Mouse (Mus musculus): Measurements from ENCODE around the gene Lcn3.
"Not testable (repeated sequence)": the region's sequence is repeated elsewhere in the genome, so short reads cannot be mapped to it uniquely, and the experiment has no call there.

The Lcn3 gene

DNA sequence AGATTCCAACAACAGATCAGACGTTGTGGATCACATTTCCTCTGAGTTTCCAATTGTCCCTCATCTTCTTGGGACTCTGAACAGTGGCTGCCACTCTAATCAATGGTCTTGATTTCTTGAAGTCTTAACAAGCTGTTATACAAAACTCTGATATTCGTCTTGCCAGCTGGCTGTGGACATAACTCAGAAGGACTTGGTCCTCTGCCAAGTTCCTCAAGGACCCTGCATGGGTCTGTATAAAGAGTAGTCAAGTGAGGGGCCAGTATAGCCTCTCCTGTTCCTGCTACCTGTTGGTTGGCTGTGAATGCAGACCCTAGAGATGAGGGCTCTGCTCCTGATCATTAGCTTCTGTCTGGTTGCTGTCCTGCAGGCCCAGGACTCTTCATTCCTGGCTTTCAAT, at the start of gene Lcn3:
Gene Lcn3, plus strand, starts transcription at position 301 of the 400 bp plus-strand sequence.
- DNase-seq (ENCODE audit: low spot score): peak; percentile 27

GRCm38 (mm10) chr2:25717222-25717621, 48.1 kb upstream of the Lcn3 start:
- peak; percentile 7 for DNase-seq (ENCODE audit: low spot score)

- DNase-seq (ENCODE audit: low spot score): no peak
These were observed 32.0 kb upstream of the Lcn3 start for GRCm38 (mm10) chr2:25733199-25733930.

- not testable (repeated sequence) for DNase-seq (ENCODE audit: low spot score)
These were observed 28.7 kb upstream of the Lcn3 start, which contains the start of gene Obp2b for GRCm38 (mm10) chr2:25736709-25737108. TSS of gene Obp2b (plus strand) at chr2:25737009.

DNA sequence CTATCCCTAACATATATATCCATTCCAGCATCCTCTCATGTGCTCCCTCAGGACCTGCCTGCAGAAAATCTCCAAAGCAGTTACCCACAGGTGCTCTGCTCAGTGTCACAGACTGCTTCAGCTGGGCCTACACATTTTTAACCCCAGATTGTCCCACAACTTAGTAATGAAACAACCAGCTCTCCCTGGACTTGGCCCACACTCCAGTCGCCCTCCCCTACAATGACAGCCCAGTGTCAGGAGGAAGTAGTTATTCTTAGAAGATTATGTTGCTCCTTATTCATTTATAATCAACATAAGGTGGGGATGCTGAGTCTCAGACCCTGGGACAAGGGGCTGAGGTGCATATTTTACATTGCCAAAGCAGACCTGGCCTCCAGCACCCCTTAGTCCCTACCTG, 23.7 kb upstream of the Lcn3 start:
- DNase-seq (ENCODE audit: low spot score): no peak

GRCm38 (mm10) chr2:25754201-25754600, 11.2 kb upstream of the Lcn3 start:
- DNase-seq (ENCODE audit: low spot score): peak; percentile 14

GRCm38 (mm10) chr2:25758064-25758625, 7.2 kb upstream of the Lcn3 start:
- DNase-seq (ENCODE audit: low spot score): peak; percentile 16

DNA sequence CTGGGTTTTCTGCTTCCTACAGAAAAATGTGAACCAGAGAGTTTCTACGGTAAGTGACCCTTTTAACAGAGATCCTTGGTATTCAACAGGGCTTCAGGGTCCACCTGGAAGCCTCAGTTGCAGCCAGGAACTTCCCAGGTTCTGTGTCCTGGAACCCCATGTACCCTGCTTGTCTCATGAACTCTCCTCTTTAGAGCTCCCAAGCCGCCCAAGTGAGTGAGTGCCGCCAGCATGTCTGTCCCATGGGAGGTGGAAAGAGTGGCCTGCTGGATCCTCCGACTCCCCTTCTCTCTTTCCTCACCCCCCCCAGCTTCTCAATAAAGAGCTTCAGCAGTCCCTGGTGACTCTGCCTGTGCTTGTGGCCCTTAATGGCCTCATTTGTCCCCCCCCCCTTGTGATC, 2.4 kb downstream of the Lcn3 start:
- no peak for DNase-seq (ENCODE audit: low spot score)

GRCm38 (mm10) chr2:25773507-25773906, 8.1 kb downstream of the Lcn3 start:
- DNase-seq (ENCODE audit: low spot score): no peak

DNA sequence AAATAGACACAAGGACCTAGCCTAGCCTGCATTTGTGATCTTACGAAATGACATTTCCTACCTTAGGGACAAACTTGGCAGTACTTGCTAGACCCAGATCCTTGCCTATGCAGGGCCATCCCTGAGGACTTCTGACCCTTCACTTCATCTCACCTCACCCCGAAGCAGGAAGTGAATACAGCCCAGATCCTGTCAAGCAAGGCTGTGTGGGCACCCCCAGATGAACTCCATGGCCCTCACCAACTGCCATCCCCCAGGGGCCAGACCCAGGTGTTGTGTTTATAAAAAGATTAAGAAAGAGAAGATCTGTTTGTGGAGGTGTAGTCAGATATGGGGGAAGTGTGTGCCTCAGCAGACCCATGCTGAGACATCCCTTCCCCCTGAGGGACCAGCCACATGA, 9.3 kb downstream of the Lcn3 start:
- DNase-seq (ENCODE audit: low spot score): no peak

DNA sequence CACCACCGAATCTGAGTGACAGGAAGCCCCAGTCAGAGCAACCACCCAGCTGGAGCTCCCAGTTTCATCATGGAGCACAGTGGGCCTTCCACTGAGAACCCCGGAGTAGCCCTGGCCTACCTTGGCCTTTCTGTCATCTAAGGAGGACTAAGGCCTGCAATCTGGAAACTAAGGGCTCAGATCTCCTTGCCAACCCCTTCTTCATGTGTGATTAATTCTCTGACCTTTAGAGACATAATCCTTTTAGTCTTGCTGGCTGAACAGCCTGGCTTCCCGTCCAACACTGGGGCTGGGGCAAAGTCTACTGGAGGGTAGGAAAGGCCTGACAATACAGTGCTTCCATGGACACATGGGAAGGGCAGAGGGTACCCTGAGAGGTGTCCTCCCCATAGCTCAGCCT, 10.6 kb downstream of the Lcn3 start:
- no peak for DNase-seq (ENCODE audit: low spot score)

DNA sequence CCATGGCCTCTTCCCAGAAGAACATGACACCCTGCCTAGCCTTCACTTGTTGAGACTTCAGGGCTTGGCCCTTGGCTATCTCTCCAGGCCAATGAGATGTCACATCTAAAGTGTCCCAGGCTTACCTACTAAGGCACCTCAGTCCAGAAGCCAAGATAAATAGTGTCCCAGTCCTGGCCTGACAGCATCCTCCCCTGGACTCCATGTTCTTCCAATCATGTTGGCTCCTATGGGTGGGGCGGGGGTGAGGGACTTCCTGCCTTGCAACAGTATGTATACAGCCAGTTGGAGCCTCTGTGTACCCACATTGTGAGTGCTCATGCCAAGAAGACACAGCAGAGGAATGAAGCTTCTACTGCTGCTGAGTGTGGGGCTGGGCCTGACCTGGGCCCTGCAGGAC, 11.3 kb downstream of the Lcn3 start, which contains the start of gene Lcn11:
Gene Lcn11, plus strand, starts transcription at position 301 of the 400 bp plus-strand sequence.
- DNase-seq (ENCODE audit: low spot score): no peak

- DNase-seq (ENCODE audit: low spot score): no peak
These were observed 13.7 kb downstream of the Lcn3 start for GRCm38 (mm10) chr2:25779076-25779475.

DNA sequence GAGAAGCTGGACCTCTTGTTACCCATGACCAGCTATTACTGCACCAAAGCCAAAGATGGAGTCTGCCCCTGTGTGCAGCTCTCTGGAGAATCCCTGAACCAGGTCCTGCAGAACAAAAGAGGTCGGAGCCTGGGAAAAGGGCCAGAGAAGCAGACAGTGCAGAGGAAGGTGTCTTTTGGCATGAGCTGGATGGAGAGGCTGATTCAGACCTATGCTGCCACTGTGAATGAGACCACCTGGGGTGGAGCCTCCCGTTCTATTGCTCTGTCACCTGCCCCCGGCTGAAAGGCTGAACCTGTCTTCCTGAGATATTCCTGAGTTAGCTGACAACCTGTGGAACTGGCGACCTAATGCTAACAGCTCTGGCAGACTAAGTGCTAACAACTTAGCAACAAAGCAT, 15.6 kb downstream of the Lcn3 start:
- DNase-seq (ENCODE audit: low spot score): no peak

DNA sequence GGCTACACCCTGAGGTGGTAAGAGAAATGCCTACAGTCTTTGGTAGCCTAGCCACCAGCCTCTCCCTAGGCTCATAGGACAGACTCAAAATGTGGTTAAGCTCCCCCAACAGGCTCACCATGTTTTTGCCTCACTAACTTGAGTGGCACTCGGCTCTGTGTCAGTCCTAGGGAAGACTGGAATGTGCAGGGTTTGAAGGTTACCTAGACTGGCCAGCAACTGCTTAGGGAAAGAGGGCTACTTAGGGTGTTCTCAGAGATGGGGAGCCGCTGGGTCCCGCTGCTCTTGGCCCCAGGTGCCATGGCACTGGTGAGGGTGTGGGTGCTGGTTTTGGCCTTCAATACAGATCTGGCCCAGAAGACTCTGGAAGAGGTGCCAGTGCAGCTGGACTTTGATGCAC, 16.6 kb downstream of the Lcn3 start, which contains the start of gene Gm13539:
Gene Gm13539, plus strand, starts transcription at position 301 of the 400 bp plus-strand sequence.
- no peak for DNase-seq (ENCODE audit: low spot score)

DNA sequence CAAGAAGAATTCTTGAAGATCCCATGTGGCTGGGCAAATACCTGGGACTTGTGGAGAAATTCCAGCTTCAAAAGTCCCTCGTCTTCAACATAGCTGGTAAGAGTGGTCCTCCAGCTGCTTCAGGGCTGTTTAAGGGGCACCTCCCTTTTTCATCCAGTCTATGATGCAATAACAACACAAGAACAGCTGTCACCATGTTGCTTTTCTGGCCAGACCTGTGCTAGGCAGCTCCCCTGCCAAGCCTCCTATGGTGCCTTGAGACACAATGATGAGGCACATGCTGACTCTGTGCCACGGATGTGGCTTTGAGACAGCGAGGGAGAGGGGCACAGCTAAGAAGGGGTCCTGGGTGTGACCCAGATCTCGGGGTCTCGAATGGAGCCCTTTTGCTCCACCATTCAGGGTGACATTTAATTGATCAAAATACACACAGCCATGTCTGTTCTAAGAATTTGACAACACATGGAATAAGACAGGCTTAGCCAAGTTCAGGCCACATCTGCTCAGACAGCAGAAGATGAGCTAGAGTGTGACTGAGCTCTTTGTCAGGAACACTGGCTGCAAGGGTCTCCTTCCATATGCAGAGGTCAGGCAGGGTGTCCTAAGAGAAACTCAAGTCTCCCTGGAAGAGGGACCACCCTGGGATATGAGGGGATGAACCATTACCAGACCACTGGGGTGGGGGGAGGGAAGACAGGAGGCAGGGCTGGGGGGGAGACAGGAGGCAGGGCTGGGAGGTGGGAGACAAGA, 20.4 kb downstream of the Lcn3 start:
- DNase-seq (ENCODE audit: low spot score): peak; percentile 22

DNA sequence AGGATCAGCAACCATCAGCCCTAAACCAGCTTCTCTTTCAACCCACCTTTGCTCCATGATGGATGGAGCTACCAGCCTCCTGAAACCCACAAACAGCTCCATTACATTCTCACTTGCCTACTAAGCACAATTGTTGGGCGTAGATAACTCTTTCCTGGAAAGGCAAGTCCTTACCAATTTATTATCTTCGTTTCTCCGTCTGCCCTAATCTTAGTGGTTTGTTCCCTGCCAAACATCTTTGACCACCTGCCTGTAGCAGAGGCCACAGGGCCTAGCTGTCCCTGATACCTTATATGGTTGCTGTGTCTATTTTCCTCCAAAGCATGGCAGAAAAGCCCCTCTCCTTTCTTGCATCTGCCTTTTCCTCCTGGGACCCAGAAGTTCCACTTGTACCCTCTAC, 23.7 kb downstream of the Lcn3 start:
- peak; percentile 11 for DNase-seq (ENCODE audit: low spot score)

GRCm38 (mm10) chr2:25797635-25798034, 32.3 kb downstream of the Lcn3 start:
- DNase-seq (ENCODE audit: low spot score): peak; percentile 45

- peak; percentile 35 for DNase-seq (ENCODE audit: low spot score)
These were observed 32.7 kb downstream of the Lcn3 start for GRCm38 (mm10) chr2:25798065-25798464.

DNA sequence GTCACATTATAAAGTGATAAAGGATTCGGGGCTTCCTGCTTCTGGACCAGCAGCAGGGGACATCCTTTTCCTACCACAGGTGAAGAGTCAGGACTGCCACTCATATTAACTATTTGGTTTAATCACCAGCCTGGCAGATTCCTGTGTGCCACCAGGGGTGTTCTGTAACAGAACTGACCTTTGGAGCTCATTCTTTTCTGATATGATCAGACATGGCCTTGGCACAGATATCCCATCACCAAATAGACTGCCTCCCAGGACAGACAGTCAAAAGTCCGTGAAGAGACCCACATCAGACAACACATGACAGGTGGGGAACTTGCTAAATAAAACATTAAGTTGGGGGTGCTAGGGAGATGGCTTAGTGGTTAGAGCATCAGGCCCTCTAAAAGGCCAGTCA, 46.3 kb downstream of the Lcn3 start:
- peak; percentile 17 for DNase-seq (ENCODE audit: low spot score)

DNA sequence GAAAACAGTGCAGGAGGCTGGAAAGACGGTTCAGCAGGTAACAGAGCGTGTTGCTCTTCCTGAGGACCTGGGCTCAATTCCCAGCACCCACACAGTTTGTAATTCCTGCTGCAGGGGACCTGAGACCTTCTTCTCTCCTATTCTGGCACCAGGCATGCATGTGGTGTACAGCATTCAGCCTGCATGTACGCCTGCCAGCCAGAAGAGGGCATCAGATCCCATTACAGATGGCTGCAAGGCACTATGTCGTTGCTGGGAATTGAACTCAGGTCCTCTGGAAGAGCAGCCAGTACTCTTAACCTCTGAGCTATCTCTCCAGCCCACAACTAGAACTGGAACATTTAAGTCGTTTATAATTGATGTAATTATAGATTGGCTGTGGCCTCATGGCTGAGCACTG, 48.0 kb downstream of the Lcn3 start:
- peak; percentile 34 for DNase-seq (ENCODE audit: low spot score)

DNA sequence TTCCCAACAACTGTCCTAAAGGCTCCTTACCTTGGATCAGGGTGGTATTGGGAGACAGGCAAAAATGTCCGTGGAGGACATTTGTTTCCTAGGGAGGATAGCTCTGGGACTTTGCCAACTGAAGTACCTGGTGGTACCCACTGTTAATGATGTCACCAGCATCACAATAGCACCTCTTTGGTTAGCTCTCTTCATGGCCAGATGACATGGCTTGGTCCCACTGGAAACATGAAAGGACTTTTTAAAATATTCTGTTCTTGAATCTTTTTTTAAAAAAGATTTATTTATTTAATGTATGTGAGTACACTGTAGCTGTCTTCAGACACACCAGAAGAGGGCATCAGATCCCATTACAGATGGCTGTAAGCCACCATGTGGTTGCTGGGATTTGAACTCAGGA, 50.4 kb downstream of the Lcn3 start, which contains the start of gene Glt6d1:
Gene Glt6d1, minus strand, starts transcription at position 101 of the 400 bp plus-strand sequence.
- DNase-seq (ENCODE audit: low spot score): not testable (repeated sequence)
